Mouse (Mus musculus): ENCODE data around the gene Flii. TPM values are rescaled to one million over a fixed set of nuclear protein-coding genes. Genes with fewer than 3 reads are reported as not detected.

Flii gene
- polyA plus RNA-seq, 1 experiment from 2014 or later = 60.0 TPM

DNA sequence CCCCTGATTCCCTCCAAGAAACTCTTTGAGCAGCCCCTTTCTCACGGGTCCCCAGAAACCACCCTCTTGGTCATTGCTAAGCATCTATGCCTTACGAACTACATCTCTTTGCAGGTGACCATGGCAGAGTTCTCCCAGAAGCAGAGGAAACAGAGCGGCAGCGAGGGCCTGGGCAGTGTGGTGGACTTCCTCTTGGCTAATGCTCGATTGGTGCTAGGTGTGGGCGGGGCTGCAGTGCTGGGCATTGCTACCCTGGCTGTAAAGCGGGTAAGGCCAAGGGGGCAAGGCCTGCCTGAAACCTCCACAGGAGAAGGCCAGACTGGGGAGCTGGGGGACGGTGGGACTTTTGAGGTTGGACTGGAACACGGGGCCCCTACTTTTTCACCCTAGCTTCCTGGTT is 3.1 kb upstream of the Flii start:
- H3K36me3 ChIP-seq (ENCODE audit: control insufficient read depth, insufficient read depth, low read length) = peaks cover 3% of the 10 kb centered on the region; the same call in 1 of the 2 replicates
- WGBS = 86% methylated on average over 9 of the region's 9 CpGs
- ATAC-seq (ENCODE audit: insufficient number of reproducible peaks, low FRiP score, low TSS enrichment, low read depth) = no peak
- no peak for DNase-seq (ENCODE audit: low spot score)
- H3K9ac ChIP-seq (ENCODE audit: low read length) = no peak overlapping the region
- no peak overlapping the region for H3K4me3 ChIP-seq (ENCODE audit: low read depth, low read length)
- no peaks in the 10 kb centered on the region for H3K27me3 ChIP-seq (ENCODE audit: control insufficient read depth, insufficient read depth, low read length)
- H3K27ac ChIP-seq (replicated peaks; ENCODE audit: low read depth, low read length) = no peak overlapping the region
- peaks cover 10% of the 10 kb centered on the region for H3K4me1 ChIP-seq (ENCODE audit: control insufficient read depth, insufficient read depth, low read length)
- no peaks in the 10 kb centered on the region for H3K9me3 ChIP-seq (ENCODE audit: control insufficient read depth, low read length)
- no peak overlapping the region for H3K4me2 ChIP-seq (ENCODE audit: low read depth, severe bottlenecking)

DNA sequence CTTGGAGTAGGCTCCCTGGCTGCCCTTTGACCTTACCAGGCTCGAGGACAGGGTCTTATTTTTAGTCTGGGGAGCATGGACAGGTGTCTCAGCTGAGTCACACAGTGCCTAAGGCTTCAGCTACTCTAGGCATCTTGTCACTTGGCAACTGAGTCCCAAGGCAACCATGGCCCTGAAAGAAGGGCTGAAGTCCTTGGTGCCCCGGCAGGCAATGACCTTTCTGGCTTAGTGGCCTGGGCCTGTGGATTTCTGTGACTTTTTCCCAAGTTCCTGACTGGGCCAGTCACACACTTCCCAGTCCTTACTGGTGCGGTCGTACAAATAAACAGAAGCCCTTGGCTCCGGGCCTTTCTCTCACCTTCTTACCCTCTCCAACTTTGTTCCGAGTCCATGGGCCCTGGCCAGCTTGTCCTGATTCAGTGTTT is 2.2 kb upstream of the Flii start:
- Histone ChIP-seq H3K4me2 (ENCODE audit: low read depth, severe bottlenecking) (no peak overlapping the region), H3K27me3 (ENCODE audit: control insufficient read depth, insufficient read depth, low read length) (no peaks in the 10 kb centered on the region), H3K27ac (replicated peaks; ENCODE audit: low read depth, low read length) (no peak overlapping the region), H3K4me3 (ENCODE audit: low read depth, low read length) (peak overlapping the region; percentile 67; the same call in 1 of the 2 replicates), H3K4me1 (ENCODE audit: control insufficient read depth, insufficient read depth, low read length) (peaks cover 10% of the 10 kb centered on the region), H3K36me3 (ENCODE audit: control insufficient read depth, insufficient read depth, low read length) (peaks cover 4% of the 10 kb centered on the region; the same call in 1 of the 2 replicates), H3K9ac (ENCODE audit: low read length) (no peak overlapping the region), H3K9me3 (ENCODE audit: control insufficient read depth, low read length) (no peaks in the 10 kb centered on the region)
- DNase-seq (ENCODE audit: low spot score) = no peak
- 78% methylated on average over 6 of the region's 6 CpGs for WGBS
- ATAC-seq (ENCODE audit: insufficient number of reproducible peaks, low FRiP score, low TSS enrichment, low read depth) = no peak

DNA sequence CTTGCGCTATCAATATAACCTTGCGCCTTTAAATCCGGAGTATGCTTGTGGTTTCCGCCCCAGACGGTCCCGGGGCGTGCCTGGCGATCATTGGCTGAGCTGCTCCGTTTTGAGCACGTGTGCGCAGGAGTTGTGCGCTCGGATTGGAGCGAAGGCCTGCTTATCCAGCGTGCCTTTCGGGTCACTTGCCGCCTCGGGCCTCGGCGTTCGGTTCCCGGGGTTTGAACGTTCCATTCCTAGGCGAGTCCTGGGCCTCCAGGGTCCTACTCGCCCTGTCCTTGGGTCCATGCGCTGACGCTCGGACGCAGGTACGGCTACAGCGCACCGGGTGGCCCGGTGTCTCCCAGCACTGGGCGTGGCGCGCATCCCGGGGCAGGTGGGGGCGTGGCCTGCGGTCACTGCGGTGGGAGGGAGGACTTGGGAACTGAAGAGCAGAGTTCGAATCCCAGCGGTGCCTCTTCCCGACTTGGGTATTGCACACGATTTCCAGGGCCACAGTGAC is 1.2 kb upstream of the Flii start, which contains the start of gene Mief2:
TSS of gene Mief2 (plus strand) at position 139 of the 502 bp plus-strand sequence.
- peak within 1 kb of the TSS; percentile 60 for H3K27ac ChIP-seq (replicated peaks; ENCODE audit: low read depth, low read length)
- H3K36me3 ChIP-seq (ENCODE audit: control insufficient read depth, insufficient read depth, low read length) = peaks cover 7% of the 10 kb centered on the region; the same call in 1 of the 2 replicates
- H3K4me1 ChIP-seq (ENCODE audit: control insufficient read depth, insufficient read depth, low read length) = peaks cover 10% of the 10 kb centered on the region
- ATAC-seq (ENCODE audit: insufficient number of reproducible peaks, low FRiP score, low TSS enrichment, low read depth) = peak; percentile 89
- WGBS = under 1% methylated on average over 44 of the region's 44 CpGs
- H3K9ac ChIP-seq (ENCODE audit: low read length) = peak within 1 kb of the TSS; percentile 66; the same call in 1 of the 2 replicates
- H3K4me2 ChIP-seq (ENCODE audit: low read depth, severe bottlenecking) = peak within 1 kb of the TSS; percentile 75
- peak within 1 kb of the TSS; percentile 67 for H3K4me3 ChIP-seq (ENCODE audit: low read depth, low read length)
- DNase-seq (ENCODE audit: low spot score) = peak; percentile 92
- H3K9me3 ChIP-seq (ENCODE audit: control insufficient read depth, low read length) = no peaks in the 10 kb centered on the region
- H3K27me3 ChIP-seq (ENCODE audit: control insufficient read depth, insufficient read depth, low read length) = no peaks in the 10 kb centered on the region

DNA sequence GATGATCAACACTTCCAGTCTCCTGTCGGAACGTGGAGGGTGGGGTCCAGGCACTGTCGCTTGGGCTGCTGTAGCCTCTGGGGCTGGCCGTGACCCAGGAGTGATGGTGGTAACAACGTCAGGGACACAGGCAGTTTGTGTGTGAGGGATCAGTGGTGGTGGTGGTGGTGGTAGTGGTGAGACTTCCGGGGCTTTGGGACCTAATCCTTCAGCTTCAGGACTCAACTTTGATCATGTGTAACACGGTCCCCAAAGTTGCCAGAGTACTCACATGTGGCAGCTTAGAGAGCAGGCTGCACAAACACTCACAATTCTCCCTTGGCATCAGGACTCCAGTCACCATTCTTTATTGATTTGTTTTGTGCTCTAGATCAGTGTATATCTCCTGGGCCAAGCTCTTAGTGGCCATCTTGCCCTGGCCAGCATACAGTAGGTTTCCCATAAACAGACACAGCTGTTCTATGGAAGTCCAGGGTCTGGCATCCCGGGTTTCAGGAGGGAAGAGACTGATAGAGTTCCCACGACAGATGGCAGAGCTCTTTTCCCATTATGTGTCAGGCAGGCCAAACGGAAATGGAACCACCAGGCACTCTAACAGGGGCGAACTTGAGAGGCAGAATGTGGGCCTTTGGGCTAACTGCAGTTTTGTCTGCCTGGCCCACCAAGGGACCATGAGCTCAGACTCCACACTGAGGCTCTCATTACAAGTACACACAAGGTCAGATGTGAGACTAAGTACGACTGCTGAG is 503 bp upstream of the Flii start:
- 6% methylated on average over 12 of the region's 12 CpGs for WGBS
- DNase-seq (ENCODE audit: low spot score) (no peak), ATAC-seq (ENCODE audit: insufficient number of reproducible peaks, low FRiP score, low TSS enrichment, low read depth) (0 out of 2 replicates have a peak, but pooled peaks have one; percentile 12)
- H3K4me3 ChIP-seq (ENCODE audit: low read depth, low read length) = peak overlapping the region; percentile 67
- H3K36me3 ChIP-seq (ENCODE audit: control insufficient read depth, insufficient read depth, low read length) = peaks cover 5% of the 10 kb centered on the region; the same call in 1 of the 2 replicates
- no peaks in the 10 kb centered on the region for H3K27me3 ChIP-seq (ENCODE audit: control insufficient read depth, insufficient read depth, low read length)
- peaks cover 10% of the 10 kb centered on the region for H3K4me1 ChIP-seq (ENCODE audit: control insufficient read depth, insufficient read depth, low read length)
- no peaks in the 10 kb centered on the region for H3K9me3 ChIP-seq (ENCODE audit: control insufficient read depth, low read length)
- peak overlapping the region; percentile 60 for H3K27ac ChIP-seq (replicated peaks; ENCODE audit: low read depth, low read length)
- H3K9ac ChIP-seq (ENCODE audit: low read length) = peak overlapping the region; percentile 66; the same call in 1 of the 2 replicates
- H3K4me2 ChIP-seq (ENCODE audit: low read depth, severe bottlenecking) = peak overlapping the region; percentile 75

DNA sequence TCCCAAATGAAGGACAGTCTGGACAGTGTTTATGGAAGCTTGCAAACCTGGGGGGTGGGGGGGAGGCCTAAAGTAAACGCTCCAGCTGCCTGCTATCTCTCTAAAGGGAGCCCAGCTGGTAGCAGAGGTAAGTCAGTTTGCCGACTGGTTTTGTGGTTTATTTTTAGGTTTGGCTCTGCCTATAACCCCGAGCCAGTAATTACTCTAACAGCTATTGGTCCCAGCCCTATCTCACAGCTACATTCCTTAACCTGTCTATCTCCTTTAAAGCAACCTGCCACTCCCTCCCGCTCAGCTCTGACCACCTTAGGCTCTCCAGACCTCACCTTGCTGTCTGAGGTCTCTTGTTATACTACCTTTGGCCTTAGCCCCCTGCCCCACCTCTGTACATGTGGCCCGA is 7.8 kb downstream of the Flii start:
- H3K4me3 ChIP-seq (ENCODE audit: low read depth, low read length) = no peak overlapping the region
- H3K4me1 ChIP-seq (ENCODE audit: control insufficient read depth, insufficient read depth, low read length) = no peaks in the 10 kb centered on the region
- H3K9me3 ChIP-seq (ENCODE audit: control insufficient read depth, low read length) = no peaks in the 10 kb centered on the region
- H3K27me3 ChIP-seq (ENCODE audit: control insufficient read depth, insufficient read depth, low read length) = no peaks in the 10 kb centered on the region
- H3K27ac ChIP-seq (replicated peaks; ENCODE audit: low read depth, low read length) = no peak overlapping the region
- ATAC-seq (ENCODE audit: insufficient number of reproducible peaks, low FRiP score, low TSS enrichment, low read depth) (no peak), DNase-seq (ENCODE audit: low spot score) (no peak)
- H3K36me3 ChIP-seq (ENCODE audit: control insufficient read depth, insufficient read depth, low read length) = peaks cover 36% of the 10 kb centered on the region
- WGBS = 85% methylated on average over 5 of the region's 5 CpGs
- no peak overlapping the region for H3K4me2 ChIP-seq (ENCODE audit: low read depth, severe bottlenecking)
- no peak overlapping the region for H3K9ac ChIP-seq (ENCODE audit: low read length)

DNA sequence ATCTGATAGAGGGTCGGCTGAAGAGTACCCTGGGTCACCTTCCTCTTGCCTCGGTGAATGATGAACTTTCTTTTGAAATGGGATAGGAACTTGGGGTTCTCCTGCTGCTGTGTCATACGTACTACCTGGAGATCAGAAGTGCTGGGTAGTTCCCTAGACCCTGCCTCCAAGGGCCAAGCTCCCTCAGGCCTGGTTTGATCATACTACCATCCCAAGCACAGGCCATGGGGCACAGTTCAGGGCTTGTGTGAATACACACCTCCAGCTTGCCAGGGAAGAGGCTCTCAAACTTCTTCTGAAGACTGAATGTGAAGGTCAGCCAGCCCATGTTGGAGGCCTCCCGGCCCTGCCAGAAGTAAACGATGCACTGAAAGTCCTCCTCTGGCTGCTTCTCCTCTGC is 11.2 kb downstream of the Flii start:
- ATAC-seq (ENCODE audit: insufficient number of reproducible peaks, low FRiP score, low TSS enrichment, low read depth) (no peak), DNase-seq (ENCODE audit: low spot score) (no peak)
- no peak overlapping the region for H3K4me3 ChIP-seq (ENCODE audit: low read depth, low read length)
- H3K36me3 ChIP-seq (ENCODE audit: control insufficient read depth, insufficient read depth, low read length) = peaks cover 46% of the 10 kb centered on the region
- H3K9ac ChIP-seq (ENCODE audit: low read length) = no peak overlapping the region
- no peaks in the 10 kb centered on the region for H3K9me3 ChIP-seq (ENCODE audit: control insufficient read depth, low read length)
- no peak overlapping the region for H3K27ac ChIP-seq (replicated peaks; ENCODE audit: low read depth, low read length)
- no peaks in the 10 kb centered on the region for H3K4me1 ChIP-seq (ENCODE audit: control insufficient read depth, insufficient read depth, low read length)
- no peaks in the 10 kb centered on the region for H3K27me3 ChIP-seq (ENCODE audit: control insufficient read depth, insufficient read depth, low read length)
- no peak overlapping the region for H3K4me2 ChIP-seq (ENCODE audit: low read depth, severe bottlenecking)
- WGBS = 94% methylated on average over 5 of the region's 5 CpGs

DNA sequence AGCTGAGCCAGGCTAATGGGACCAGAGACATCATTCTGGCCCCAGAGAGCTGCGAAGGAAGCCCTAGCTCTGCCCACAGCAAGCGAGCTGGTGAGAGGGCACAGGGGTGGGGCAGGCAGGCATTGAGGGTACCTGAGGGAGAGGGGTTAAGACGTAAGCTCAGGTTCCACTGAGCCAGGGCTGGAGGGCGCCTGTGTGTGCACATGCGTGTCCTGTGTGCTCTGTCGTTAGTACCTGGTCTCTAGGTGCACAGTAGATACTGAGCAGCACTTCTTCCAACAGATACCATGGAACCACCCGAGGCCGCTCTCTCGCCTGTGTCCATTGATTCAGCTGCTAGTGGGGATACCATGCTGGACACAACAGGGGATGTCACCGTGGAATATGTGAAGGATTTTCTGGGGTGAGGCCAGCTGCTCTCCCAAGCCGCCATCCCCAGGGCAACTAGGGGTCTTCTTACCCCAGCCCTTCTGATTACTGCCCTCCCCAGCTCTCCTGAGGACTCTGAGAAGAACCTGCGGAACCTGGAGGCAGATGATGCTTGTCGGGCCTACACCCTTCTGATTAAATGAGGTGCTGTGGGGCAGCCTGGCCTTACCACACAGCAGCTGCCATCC is 14.3 kb downstream of the Flii start:
- H3K4me2 ChIP-seq (ENCODE audit: low read depth, severe bottlenecking) = no peak overlapping the region
- WGBS = 93% methylated on average over 13 of the region's 13 CpGs
- DNase-seq (ENCODE audit: low spot score) (no peak), ATAC-seq (ENCODE audit: insufficient number of reproducible peaks, low FRiP score, low TSS enrichment, low read depth) (no peak)
- H3K9me3 ChIP-seq (ENCODE audit: control insufficient read depth, low read length) = no peaks in the 10 kb centered on the region
- H3K4me1 ChIP-seq (ENCODE audit: control insufficient read depth, insufficient read depth, low read length) = no peaks in the 10 kb centered on the region
- H3K9ac ChIP-seq (ENCODE audit: low read length) = no peak overlapping the region
- H3K36me3 ChIP-seq (ENCODE audit: control insufficient read depth, insufficient read depth, low read length) = peaks cover 50% of the 10 kb centered on the region
- no peak overlapping the region for H3K4me3 ChIP-seq (ENCODE audit: low read depth, low read length)
- no peak overlapping the region for H3K27ac ChIP-seq (replicated peaks; ENCODE audit: low read depth, low read length)
- no peaks in the 10 kb centered on the region for H3K27me3 ChIP-seq (ENCODE audit: control insufficient read depth, insufficient read depth, low read length)

DNA sequence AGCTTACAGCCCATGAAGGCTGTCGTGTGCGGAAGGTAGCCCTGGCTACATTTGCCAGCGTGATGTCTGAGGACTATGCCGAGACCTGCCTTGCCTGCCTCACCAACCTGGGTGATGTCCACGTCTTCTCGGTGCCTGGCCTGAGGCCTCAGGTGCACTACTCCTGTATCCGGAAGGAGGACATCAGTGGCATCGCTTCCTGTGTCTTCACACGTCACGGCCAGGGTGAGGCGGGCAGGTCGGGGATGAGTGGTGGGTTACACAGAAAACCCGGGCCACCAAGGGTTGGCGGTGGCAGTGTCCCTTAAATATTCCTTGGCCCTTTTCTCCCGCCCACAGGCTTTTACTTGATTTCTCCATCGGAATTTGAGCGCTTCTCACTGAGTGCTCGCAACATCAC is 15.0 kb downstream of the Flii start:
- no peak overlapping the region for H3K27ac ChIP-seq (replicated peaks; ENCODE audit: low read depth, low read length)
- no peak for DNase-seq (ENCODE audit: low spot score)
- 95% methylated on average over 18 of the region's 18 CpGs for WGBS
- ATAC-seq (ENCODE audit: insufficient number of reproducible peaks, low FRiP score, low TSS enrichment, low read depth) = no peak
- no peaks in the 10 kb centered on the region for H3K4me1 ChIP-seq (ENCODE audit: control insufficient read depth, insufficient read depth, low read length)
- no peaks in the 10 kb centered on the region for H3K9me3 ChIP-seq (ENCODE audit: control insufficient read depth, low read length)
- peaks cover 51% of the 10 kb centered on the region for H3K36me3 ChIP-seq (ENCODE audit: control insufficient read depth, insufficient read depth, low read length)
- no peak overlapping the region for H3K4me2 ChIP-seq (ENCODE audit: low read depth, severe bottlenecking)
- no peak overlapping the region for H3K4me3 ChIP-seq (ENCODE audit: low read depth, low read length)
- H3K9ac ChIP-seq (ENCODE audit: low read length) = no peak overlapping the region
- no peaks in the 10 kb centered on the region for H3K27me3 ChIP-seq (ENCODE audit: control insufficient read depth, insufficient read depth, low read length)

Data from limb, embryonic 11.5 days (tissue).